Comparison of ENCODE assay signal across 14 mouse cellular contexts in the genomic region with DNA sequence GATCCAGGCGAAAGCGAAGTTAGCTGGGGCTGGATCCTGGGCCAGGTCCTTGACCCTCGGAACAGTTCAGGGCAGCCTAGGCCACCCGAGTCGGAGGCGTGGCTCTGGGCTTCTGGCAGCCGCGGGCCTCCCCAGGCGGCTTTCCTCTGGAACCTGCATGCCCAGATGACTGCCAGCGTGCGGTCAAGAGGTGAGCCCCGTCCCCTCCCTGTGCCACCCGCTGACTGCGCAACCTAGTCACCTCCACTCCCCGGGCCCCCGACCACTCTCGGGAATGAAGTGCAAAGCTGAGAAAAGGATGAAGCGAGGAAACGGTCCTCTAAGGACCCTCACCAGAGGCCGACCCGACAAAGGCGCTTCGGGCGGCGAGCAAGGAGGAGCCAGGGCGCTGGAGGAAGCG. TPM values are rescaled to one million over a fixed set of nuclear protein-coding genes. Genes with fewer than 3 reads are reported as not detected.
DNase-seq lines count a peak whose midpoint lies in the region; ATAC-seq and TF ChIP-seq lines count a peak whose summit lies in the region.
"Not testable (repeated sequence)": the region's sequence is repeated elsewhere in the genome, so short reads cannot be mapped to it uniquely, and the experiment has no call there.
"Had no signal": no experiment of that assay in that cellular context is flagged by ENCODE, and none has a peak within 500 bp of the region (broad histone marks: within the 10 kb centered on the region; RNA-seq: fewer than 3 reads in every experiment).

No protein-coding gene starts in this region.

- not testable (repeated sequence) for ATAC-seq in hindbrain, embryonic 11.5 days (ENCODE audit: low FRiP score); kidney, embryonic 16.5 days (ENCODE audit: low FRiP score, low TSS enrichment); liver, embryonic 11.5 days (replicated peaks; ENCODE audit: low FRiP score)
- ATAC-seq in midbrain, embryonic 16.5 days: peak; percentile 72; the same call in 1 of the 2 replicates

- TF ChIP-seq POLR2A in testis, adult 2 months (IDR thresholded peaks at IDR 0.05; ENCODE audit: control insufficient read depth, low read depth, low read length): not testable (repeated sequence)

- intact Hi-C loops in gastrocnemius, adult 2 months (cut with DNase I): not testable (repeated sequence)

- not testable (repeated sequence) for H3K9ac ChIP-seq in hindbrain, embryonic 11.5 days (ENCODE audit: low read depth, low read length); kidney, embryonic 16.5 days (replicated peaks; ENCODE audit: low read length); liver, embryonic 11.5 days (ENCODE audit: low read depth, low read length)
- H3K9ac ChIP-seq in midbrain, embryonic 16.5 days (ENCODE audit: low read depth, low read length): peak overlapping the region; percentile 59

- not testable (repeated sequence) for H3K4me1 ChIP-seq in hindbrain, embryonic 11.5 days (replicated peaks; ENCODE audit: control insufficient read depth, insufficient read depth, low read length); kidney, embryonic 16.5 days (ENCODE audit: insufficient read depth, low read length); liver, embryonic 11.5 days (replicated peaks; ENCODE audit: control insufficient read depth, insufficient read depth, low read length); midbrain, embryonic 16.5 days (ENCODE audit: control insufficient read depth, insufficient read depth, low read length); testis, adult 2 months (ENCODE audit: control insufficient read depth, insufficient read depth, low read length)

- not testable (repeated sequence) for H3K27ac ChIP-seq in gastrocnemius, adult 2 months; hindbrain, embryonic 11.5 days (ENCODE audit: low read depth, low read length); kidney, embryonic 16.5 days (ENCODE audit: low read length); liver, embryonic 11.5 days (ENCODE audit: low read depth, low read length); midbrain, embryonic 16.5 days (ENCODE audit: low read length); testis, adult 2 months (ENCODE audit: control insufficient read depth, insufficient read depth, low read depth, low read length)

- H3K4me2 ChIP-seq in hindbrain, embryonic 11.5 days (replicated peaks; ENCODE audit: low read depth, low read length): peak overlapping the region; percentile 44
- H3K4me2 ChIP-seq in kidney, embryonic 16.5 days (replicated peaks; ENCODE audit: low read depth, low read length): peak overlapping the region; percentile 61
- peak overlapping the region; percentile 50 for H3K4me2 ChIP-seq in liver, embryonic 11.5 days
- peak overlapping the region; percentile 56 for H3K4me2 ChIP-seq in midbrain, embryonic 16.5 days (ENCODE audit: low read length)

- not testable (repeated sequence) for TF ChIP-seq CTCF in gastrocnemius, adult 2 months (IDR thresholded peaks at IDR 0.05); testis, adult 2 months (IDR thresholded peaks at IDR 0.05; ENCODE audit: control insufficient read depth, insufficient read depth, insufficient replicate concordance, low read depth, low read length)

- WGBS in hindbrain, embryonic 11.5 days: under 1% methylated on average over 21 of the region's 27 CpGs
- under 1% methylated on average over 18 of the region's 27 CpGs for WGBS in kidney, embryonic 16.5 days
- WGBS in liver, embryonic 11.5 days: 0% methylated on average over 16 of the region's 27 CpGs
- WGBS in midbrain, embryonic 16.5 days: 0% methylated on average over 16 of the region's 27 CpGs

- H3K4me3 ChIP-seq in gastrocnemius, adult 2 months: peak overlapping the region; percentile 62
- H3K4me3 ChIP-seq in hindbrain, embryonic 11.5 days (ENCODE audit: low read depth, low read length): peak overlapping the region; percentile 31
- peak overlapping the region; percentile 39 for H3K4me3 ChIP-seq in kidney, embryonic 16.5 days (ENCODE audit: low read length)
- H3K4me3 ChIP-seq in liver, embryonic 11.5 days (ENCODE audit: low read depth, low read length): peak overlapping the region; percentile 31
- peak overlapping the region; percentile 46 for H3K4me3 ChIP-seq in midbrain, embryonic 16.5 days (ENCODE audit: low read depth, low read length)
- H3K4me3 ChIP-seq in testis, adult 2 months (ENCODE audit: control insufficient read depth, low read depth, low read length): peak overlapping the region; percentile 5; the same call in 1 of the 2 replicates

- H3K36me3 ChIP-seq in hindbrain, embryonic 11.5 days (ENCODE audit: control insufficient read depth, insufficient read depth, low read length); kidney, embryonic 16.5 days (ENCODE audit: insufficient read depth, low read length); liver, embryonic 11.5 days (ENCODE audit: control insufficient read depth, insufficient read depth, low read length); midbrain, embryonic 16.5 days (ENCODE audit: control insufficient read depth, insufficient read depth, low read length); testis, adult 2 months (ENCODE audit: control insufficient read depth, insufficient read depth, low read length): not testable (repeated sequence)

- peak; percentile 1 for DNase-seq in adrenal gland, adult 2 months
- DNase-seq in embryo, embryonic 11 days: peak; percentile 4
- not testable (repeated sequence) for DNase-seq in gastrocnemius, adult 2 months
- peak; percentile 19 for DNase-seq in hindbrain, embryonic 11.5 days (ENCODE audit: low spot score)
- DNase-seq in liver, embryonic 11.5 days (ENCODE audit: low spot score): peak; percentile 29

- not testable (repeated sequence) for H3K9me3 ChIP-seq in hindbrain, embryonic 11.5 days (ENCODE audit: control insufficient read depth, low read length); kidney, embryonic 16.5 days (ENCODE audit: low read length); liver, embryonic 11.5 days (ENCODE audit: control insufficient read depth, low read length); midbrain, embryonic 16.5 days (replicated peaks; ENCODE audit: control insufficient read depth, low read length, poor library complexity, severe bottlenecking)

- H3K27me3 ChIP-seq in hindbrain, embryonic 11.5 days (ENCODE audit: control insufficient read depth, insufficient read depth, low read length); kidney, embryonic 16.5 days (ENCODE audit: insufficient read depth, low read length); liver, embryonic 11.5 days (replicated peaks; ENCODE audit: control insufficient read depth, insufficient read depth, low read length); midbrain, embryonic 16.5 days (ENCODE audit: control insufficient read depth, insufficient read depth, low read depth, low read length); testis, adult 2 months (ENCODE audit: control insufficient read depth, insufficient read depth, low read length): not testable (repeated sequence)

RNA-seq across cellular contexts. Expression of gene Gm3558, which starts 0.5 kb away (rescaled TPM):
- under 1 TPM; 0.26 to 0.35 TPM for total RNA-seq in adrenal gland, adult 2 months (2021)
- polyA plus RNA-seq in adrenal gland, adult 2 months (2012; rRNA removed): 0.18 TPM in 1 of 2 replicates, not detected in the other
- total RNA-seq in gastrocnemius, adult 2 months (2021): under 1 TPM; 0.56 to 0.75 TPM
- 0.63 and 1.7 TPM in 2 replicates for polyA plus RNA-seq in hindbrain, embryonic 11.5 days (2014; fragmentation: Nextera tagmentation; extraction: Ambion mirVana)
- polyA plus RNA-seq in kidney, embryonic 16.5 days (2015; fragmentation: Nextera tagmentation; extraction: Ambion mirVana): 0.24 and 0.77 TPM in 2 replicates
- not detected in 2 replicates for polyA plus RNA-seq in liver, embryonic 11.5 days (2014; fragmentation: Nextera tagmentation; extraction: Ambion mirVana)
- polyA plus RNA-seq in midbrain, embryonic 16.5 days (2015; fragmentation: Nextera tagmentation; extraction: Ambion mirVana): 6.3 and 6.7 TPM in 2 replicates
- 1.0 and 1.8 TPM in 2 replicates for polyA plus RNA-seq in testis, adult 2 months (2012; rRNA removed)
- total RNA-seq: common myeloid progenitor, adult 5-6 weeks had no signal
- polyA plus RNA-seq: G1E, macrophage had no signal

RNA-seq across cellular contexts. Expression of gene Gm10338, which starts 27.5 kb away (rescaled TPM):
- not detected for total RNA-seq in adrenal gland, adult 2 months (2021)
- not detected in 2 replicates for polyA plus RNA-seq in adrenal gland, adult 2 months (2012; rRNA removed)
- total RNA-seq in gastrocnemius, adult 2 months (2021): not detected
- polyA plus RNA-seq in hindbrain, embryonic 11.5 days (2014; fragmentation: Nextera tagmentation; extraction: Ambion mirVana): not detected in 2 replicates
- polyA plus RNA-seq in kidney, embryonic 16.5 days (2015; fragmentation: Nextera tagmentation; extraction: Ambion mirVana): not detected in 2 replicates
- polyA plus RNA-seq in liver, embryonic 11.5 days (2014; fragmentation: Nextera tagmentation; extraction: Ambion mirVana): not detected in 2 replicates
- polyA plus RNA-seq in midbrain, embryonic 16.5 days (2015; fragmentation: Nextera tagmentation; extraction: Ambion mirVana): not detected in 2 replicates
- 12.1 and 15.5 TPM in 2 replicates for polyA plus RNA-seq in testis, adult 2 months (2012; rRNA removed)
- total RNA-seq: adrenal gland, postnatal 25 days; common myeloid progenitor, adult 5-6 weeks; G1E; gastrocnemius, adult 18-20 months; left cerebral cortex, adult 18-20 months had no signal
- polyA plus RNA-seq: G1E, macrophage had no signal

Comparison
In these comparisons a context has a peak if more than half of its experiments do, and no peak if none do; other contexts are left out.
1. H3K4me3 ChIP-seq: peak in every context shown above with its lines; median percentile 62 in gastrocnemius, adult 2 months; 46 in midbrain, embryonic 16.5 days; 39 in kidney, embryonic 16.5 days; 31 in hindbrain, embryonic 11.5 days; 31 in liver, embryonic 11.5 days; 5 in testis, adult 2 months.
2. RNA of gene Gm10338, which starts 27.5 kb away (polyA plus RNA-seq): 12.1 to 15.5 TPM in testis, adult 2 months; not detected in adrenal gland, adult 2 months, not detected in hindbrain, embryonic 11.5 days, not detected in kidney, embryonic 16.5 days, not detected in liver, embryonic 11.5 days and not detected in midbrain, embryonic 16.5 days; every median in the first group is over 10 times any median in the second.
3. Peak in every context shown above with its lines, with median percentiles within 50 percentile points of each other: H3K4me2 ChIP-seq.